Mouse (Mus musculus) kidney, postnatal 25 days (tissue): ENCODE measurements around the gene Zfp804a.

ENCODE experiments used
- DNase-seq, 2 experiments: peaks; one replicate each; pipeline ENCODE4 v3.0.0; 2021; ENCODE audit warnings: mixed read lengths in 2 of 2

Gene Zfp804a

DNA sequence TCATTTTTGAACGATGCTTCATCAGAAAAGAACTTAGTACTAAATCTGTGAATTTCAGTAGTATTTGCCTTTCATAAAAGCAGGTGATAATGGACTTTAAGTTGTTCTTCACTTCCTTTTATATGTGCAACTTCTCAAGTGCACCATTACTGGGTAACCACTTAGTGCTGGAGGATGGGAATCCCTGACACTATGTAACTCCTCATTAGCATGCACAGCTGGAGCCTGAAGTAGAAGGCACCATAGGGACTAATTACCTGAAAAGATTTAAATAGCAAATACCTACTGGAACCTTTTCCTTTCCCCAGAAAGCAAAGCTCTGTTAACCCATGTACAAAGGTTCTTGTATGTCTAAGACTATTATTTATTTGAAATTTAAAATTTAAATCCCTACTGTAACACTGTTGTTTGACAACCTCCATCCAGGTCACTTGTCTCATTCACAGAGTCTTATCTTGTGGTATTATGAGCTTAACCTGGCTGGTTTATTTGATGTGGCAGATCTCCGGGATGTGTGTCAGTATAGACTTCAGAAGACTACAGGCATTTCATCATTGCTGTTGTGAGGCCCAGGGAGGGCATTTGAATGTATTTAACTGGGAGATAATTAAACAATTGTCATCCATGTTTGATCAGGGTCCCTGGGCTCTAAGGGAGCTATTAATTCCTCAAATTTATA, 229.7 kb downstream of the Zfp804a start:
- no peak for DNase-seq

GRCm38 (mm10) chr2:82294932-82295493, 242.0 kb downstream of the Zfp804a start:
- no peak for DNase-seq
